Mouse (Mus musculus) E14TG2a.4 (cell line): ENCODE data around the gene Cpb2.

Experiments used
- CTCF ChIP-seq: conservative IDR thresholded peaks from 2 replicates; pipeline ENCODE4 v1.5.1; 2014; ENCODE audit warnings: low read length
- POU5F1 ChIP-seq: IDR thresholded peaks from 2 replicates; pipeline ENCODE4 v1.6.1; 2014; ENCODE audit warnings: low read length, borderline replicate concordance

DNA sequence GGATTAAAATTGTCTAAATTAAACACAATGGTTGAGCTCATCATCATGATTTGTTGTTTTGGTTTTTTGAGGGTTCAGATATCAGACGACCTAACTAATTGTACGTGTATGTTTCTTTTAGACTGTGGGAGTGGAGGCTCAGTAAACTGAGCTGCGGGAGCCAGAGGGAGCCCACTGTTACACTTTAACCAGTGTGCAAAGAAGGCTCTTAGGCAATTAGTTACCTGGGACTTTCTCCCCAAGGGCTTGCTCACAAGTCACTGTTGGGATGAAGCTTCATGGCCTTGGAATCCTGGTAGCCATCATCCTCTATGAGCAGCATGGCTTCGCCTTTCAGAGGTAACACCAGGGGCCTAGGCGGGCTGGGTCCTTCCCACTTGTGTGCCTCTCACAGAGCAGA, at the start of gene Cpb2:
- TF ChIP-seq CTCF (no peak), POU5F1 (no peak)
